Mouse (Mus musculus) bone marrow, adult 2 months (tissue): ENCODE measurements around the gene Gas2l3.

Experiments used
- CTCF ChIP-seq: fragments of 200-500 bp; IDR thresholded peaks from 2 replicates; pipeline ENCODE4 v1.5.1; 2011; ENCODE audit warnings: low read length, control low read depth; ENCODE audit not compliant: control insufficient read depth, insufficient read depth
- POLR2A ChIP-seq: fragments of 200-500 bp; IDR thresholded peaks from 2 replicates; pipeline ENCODE4 v1.6.1; 2011; ENCODE audit warnings: low read depth, mild to moderate bottlenecking, control low read depth, low read length, borderline replicate concordance; ENCODE audit not compliant: control insufficient read depth

DNA sequence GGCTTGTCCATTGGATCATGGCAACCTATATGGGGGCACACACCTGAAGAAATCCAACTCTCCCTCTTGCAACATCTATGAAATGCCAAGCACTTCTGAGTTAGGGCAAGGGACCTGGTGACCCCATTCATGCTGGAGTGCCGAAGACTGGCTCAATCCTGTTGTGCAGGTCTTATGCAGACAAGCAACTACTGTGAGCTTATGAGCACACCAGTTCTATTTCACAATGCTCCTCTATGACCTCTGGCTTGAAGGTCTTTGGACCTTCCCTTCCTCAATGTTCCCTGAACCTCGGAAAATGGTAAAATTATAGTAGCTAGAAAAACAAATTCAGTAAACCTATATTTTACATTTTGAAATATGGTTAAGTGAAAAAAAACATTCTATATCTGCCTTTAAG is 25.8 kb downstream of the Gas2l3 start:
- TF ChIP-seq POLR2A (no peak), CTCF (no peak)
